Mouse (Mus musculus) limb, embryonic 15.5 days (tissue): ENCODE results near the gene Megf11. TPM values are rescaled to one million over a fixed set of nuclear protein-coding genes. Genes with fewer than 3 reads are reported as not detected.

Experiments
- ATAC-seq: fragments of 200-750 bp; cut with Nextera tagmentation; 2 replicates; pipeline ENCODE4 v1.8.0; 2017; ENCODE audit warnings: low read depth, moderate TSS enrichment; ENCODE audit not compliant: insufficient number of reproducible peaks, low FRiP score, low TSS enrichment
- H3K27ac ChIP-seq: fragments of 300-500 bp; sonication (generic); 2 replicates; pipeline ENCODE4 v1.5.1; 2015; ENCODE audit warnings: moderate library complexity, mild to moderate bottlenecking, inconsistent platforms
- H3K27me3 ChIP-seq: fragments of 300-500 bp; sonication (generic); 2 replicates; pipeline ENCODE4 v1.6.1; 2015; ENCODE audit warnings: inconsistent platforms
- H3K36me3 ChIP-seq: fragments of 300-500 bp; sonication (generic); 2 replicates; pipeline ENCODE4 v1.6.1; 2015; ENCODE audit warnings: inconsistent platforms
- H3K4me1 ChIP-seq: fragments of 300-500 bp; sonication (generic); 2 replicates; pipeline ENCODE4 v1.6.1; 2015; ENCODE audit warnings: inconsistent platforms
- H3K4me2 ChIP-seq: fragments of 300-500 bp; sonication (generic); 2 replicates; pipeline ENCODE4 v1.6.1; 2015; ENCODE audit warnings: mild to moderate bottlenecking, inconsistent platforms
- H3K4me3 ChIP-seq: fragments of 300-500 bp; sonication (generic); 2 replicates; pipeline ENCODE4 v1.5.1; 2015; ENCODE audit warnings: mild to moderate bottlenecking, inconsistent platforms
- H3K9ac ChIP-seq: fragments of 300-500 bp; sonication (generic); 2 replicates; pipeline ENCODE4 v1.6.1; 2015; ENCODE audit warnings: inconsistent platforms
- H3K9me3 ChIP-seq: fragments of 300-500 bp; sonication (generic); 2 replicates; pipeline ENCODE4 v1.6.1; 2016; ENCODE audit warnings: inconsistent platforms
- WGBS: fragments of 180-500 bp; shearing (Covaris S2); methylation state at CpG from one replicate; pipeline ENCODE4 v1.1.7; 2015; 5-methylcytosine and 5-hydroxymethylcytosine counted together
- polyA plus RNA-seq: library from polyadenylated mRNA; unstranded; fragments of >200 nt; fragmentation: Nextera tagmentation; extraction: Ambion mirVana; gene quantifications from 2 replicates; pipeline ENCODE4 v1.2.1, GENCODE M21; 2015

Gene Megf11
- polyA plus RNA-seq, 1 experiment from 2014 or later: 0.83 TPM

- WGBS: 58% methylated on average over 11 of the region's 11 CpGs
- no peak for ATAC-seq
- no peak overlapping the region for H3K27ac ChIP-seq
These were observed 121.2 kb downstream of the Megf11 start for GRCm38 (mm10) chr9:64506440-64507206.

GRCm38 (mm10) chr9:64507207-64507517, 121.7 kb downstream of the Megf11 start:
- Histone ChIP-seq H3K27me3 (no peaks in the 10 kb centered on the region), H3K4me3 (no peak overlapping the region), H3K9ac (no peak overlapping the region), H3K4me2 (no peak overlapping the region), H3K9me3 (no peaks in the 10 kb centered on the region), H3K4me1 (0 out of 2 replicates have a peak, but pooled peaks cover 12% of the 10 kb centered on the region), H3K36me3 (no peaks in the 10 kb centered on the region), H3K27ac (no peak overlapping the region)
- no peak for ATAC-seq
- WGBS: 54% methylated on average over 6 of the region's 6 CpGs

More at GRCm38 (mm10) chr9:64506440-64507206, 121.2 kb downstream of the Megf11 start:
- Histone ChIP-seq H3K9me3 (no peaks in the 10 kb centered on the region), H3K4me2 (no peak overlapping the region), H3K27me3 (no peaks in the 10 kb centered on the region), H3K4me1 (0 out of 2 replicates have a peak, but pooled peaks cover 12% of the 10 kb centered on the region), H3K4me3 (no peak overlapping the region), H3K9ac (no peak overlapping the region), H3K36me3 (no peaks in the 10 kb centered on the region)

GRCm38 (mm10) chr9:64507995-64508394, 122.6 kb downstream of the Megf11 start:
- Histone ChIP-seq H3K9me3 (no peaks in the 10 kb centered on the region), H3K27ac (no peak overlapping the region), H3K4me1 (0 out of 2 replicates have a peak, but pooled peaks cover 12% of the 10 kb centered on the region), H3K36me3 (no peaks in the 10 kb centered on the region), H3K4me2 (no peak overlapping the region), H3K9ac (no peak overlapping the region), H3K27me3 (no peaks in the 10 kb centered on the region), H3K4me3 (no peak overlapping the region)
- no peak for ATAC-seq
- WGBS: 31% methylated on average over 7 of the region's 7 CpGs

- 34% methylated on average over 6 of the region's 6 CpGs for WGBS
- no peak overlapping the region for H3K4me2 ChIP-seq
- H3K9ac ChIP-seq: no peak overlapping the region
- ATAC-seq: no peak
- no peaks in the 10 kb centered on the region for H3K9me3 ChIP-seq
- no peaks in the 10 kb centered on the region for H3K36me3 ChIP-seq
- no peaks in the 10 kb centered on the region for H3K27me3 ChIP-seq
- H3K4me1 ChIP-seq: no peaks in the 10 kb centered on the region
- H3K4me3 ChIP-seq: no peak overlapping the region
- no peak overlapping the region for H3K27ac ChIP-seq
These were observed 129.4 kb downstream of the Megf11 start for GRCm38 (mm10) chr9:64514826-64515225.

- H3K4me2 ChIP-seq: no peak overlapping the region
- no peaks in the 10 kb centered on the region for H3K9me3 ChIP-seq
- 0 out of 2 replicates have a peak, but pooled peaks cover 7% of the 10 kb centered on the region for H3K4me1 ChIP-seq
- no peak overlapping the region for H3K9ac ChIP-seq
- no peak overlapping the region for H3K27ac ChIP-seq
- no peaks in the 10 kb centered on the region for H3K27me3 ChIP-seq
- no peak for ATAC-seq
- 53% methylated on average over 12 of the region's 12 CpGs for WGBS
- no peaks in the 10 kb centered on the region for H3K36me3 ChIP-seq
- no peak overlapping the region for H3K4me3 ChIP-seq
These were observed 134.7 kb downstream of the Megf11 start for GRCm38 (mm10) chr9:64519921-64520746.

GRCm38 (mm10) chr9:64520747-64521283, 135.4 kb downstream of the Megf11 start:
- no peak for ATAC-seq
- 61% methylated on average over 4 of the region's 4 CpGs for WGBS
- no peaks in the 10 kb centered on the region for H3K9me3 ChIP-seq
- no peaks in the 10 kb centered on the region for H3K27me3 ChIP-seq
- no peak overlapping the region for H3K4me3 ChIP-seq
- H3K9ac ChIP-seq: no peak overlapping the region
- no peak overlapping the region for H3K27ac ChIP-seq
- no peak overlapping the region for H3K4me2 ChIP-seq
- H3K36me3 ChIP-seq: no peaks in the 10 kb centered on the region
- 0 out of 2 replicates have a peak, but pooled peaks cover 7% of the 10 kb centered on the region for H3K4me1 ChIP-seq

- WGBS: 43% methylated on average over 21 of the region's 21 CpGs
- H3K4me3 ChIP-seq: no peak overlapping the region
- no peak overlapping the region for H3K9ac ChIP-seq
- no peaks in the 10 kb centered on the region for H3K9me3 ChIP-seq
- H3K4me1 ChIP-seq: 0 out of 2 replicates have a peak, but pooled peaks cover 7% of the 10 kb centered on the region
- no peak overlapping the region for H3K4me2 ChIP-seq
- H3K27me3 ChIP-seq: no peaks in the 10 kb centered on the region
- H3K36me3 ChIP-seq: no peaks in the 10 kb centered on the region
- ATAC-seq: no peak
- H3K27ac ChIP-seq: no peak overlapping the region
These were observed 138.0 kb downstream of the Megf11 start for GRCm38 (mm10) chr9:64523264-64524045.

GRCm38 (mm10) chr9:64528061-64528460, 142.6 kb downstream of the Megf11 start:
- H3K27me3 ChIP-seq: no peaks in the 10 kb centered on the region
- H3K4me1 ChIP-seq: 0 out of 2 replicates have a peak, but pooled peaks cover 6% of the 10 kb centered on the region
- no peaks in the 10 kb centered on the region for H3K36me3 ChIP-seq
- H3K4me3 ChIP-seq: no peak overlapping the region
- no peaks in the 10 kb centered on the region for H3K9me3 ChIP-seq
- ATAC-seq: no peak
- no peak overlapping the region for H3K9ac ChIP-seq
- no peak overlapping the region for H3K27ac ChIP-seq
- WGBS: 88% methylated on average over 7 of the region's 7 CpGs
- no peak overlapping the region for H3K4me2 ChIP-seq

GRCm38 (mm10) chr9:64528595-64528994, 143.2 kb downstream of the Megf11 start:
- H3K36me3 ChIP-seq: no peaks in the 10 kb centered on the region
- H3K27me3 ChIP-seq: no peaks in the 10 kb centered on the region
- H3K4me3 ChIP-seq: no peak overlapping the region
- peaks cover 5% of the 10 kb centered on the region; the same call in 1 of the 2 replicates for H3K4me1 ChIP-seq
- no peaks in the 10 kb centered on the region for H3K9me3 ChIP-seq
- ATAC-seq: no peak
- whole genome bisulfite sequencing: 62% methylated on average over 2 of the region's 2 CpGs
- no peak overlapping the region for H3K9ac ChIP-seq
- H3K4me2 ChIP-seq: no peak overlapping the region
- no peak overlapping the region for H3K27ac ChIP-seq

GRCm38 (mm10) chr9:64531935-64532334, 146.5 kb downstream of the Megf11 start:
- H3K27ac ChIP-seq: no peak overlapping the region
- no peaks in the 10 kb centered on the region for H3K27me3 ChIP-seq
- no peak overlapping the region for H3K9ac ChIP-seq
- no peak overlapping the region for H3K4me2 ChIP-seq
- whole genome bisulfite sequencing: 65% methylated on average over 3 of the region's 3 CpGs
- no peaks in the 10 kb centered on the region for H3K9me3 ChIP-seq
- H3K36me3 ChIP-seq: no peaks in the 10 kb centered on the region
- peaks cover 7% of the 10 kb centered on the region; the same call in 1 of the 2 replicates for H3K4me1 ChIP-seq
- no peak overlapping the region for H3K4me3 ChIP-seq
- ATAC-seq: no peak

- Histone ChIP-seq H3K27ac (no peak overlapping the region), H3K4me1 (peaks cover 7% of the 10 kb centered on the region; the same call in 1 of the 2 replicates), H3K9ac (no peak overlapping the region), H3K4me3 (no peak overlapping the region), H3K4me2 (no peak overlapping the region), H3K9me3 (no peaks in the 10 kb centered on the region), H3K27me3 (no peaks in the 10 kb centered on the region), H3K36me3 (no peaks in the 10 kb centered on the region)
- WGBS: 50% methylated on average over 4 of the region's 4 CpGs
- no peak for ATAC-seq
These were observed 147.4 kb downstream of the Megf11 start for GRCm38 (mm10) chr9:64532711-64533242.
